Mouse (Mus musculus) kidney, adult 2 months (tissue): ENCODE measurements around the gene Chrnd. TPM values are rescaled to one million over a fixed set of nuclear protein-coding genes. Genes with fewer than 3 reads are reported as not detected.

Experiments used
- DNase-seq: peaks from one replicate; pipeline ENCODE4 v3.0.0; 2021
- H3K27ac ChIP-seq: fragments of 200-500 bp; 2 replicates; pipeline ENCODE4 v1.5.1; 2012; ENCODE audit warnings: low read depth, low read length, control low read depth, inconsistent platforms; ENCODE audit not compliant: insufficient read depth
- H3K27me3 ChIP-seq: fragments of 200-500 bp; replicated peaks from 2 replicates; pipeline ENCODE4 v1.6.1; 2012; ENCODE audit warnings: mild to moderate bottlenecking, moderate library complexity, low read length, inconsistent platforms; ENCODE audit not compliant: control insufficient read depth, insufficient read depth
- H3K36me3 ChIP-seq: fragments of 200-500 bp; 2 replicates; pipeline ENCODE4 v1.6.1; 2012; ENCODE audit warnings: mild to moderate bottlenecking, moderate library complexity, low read length, inconsistent platforms; ENCODE audit not compliant: control insufficient read depth, insufficient read depth
- H3K4me1 ChIP-seq: fragments of 200-500 bp; 2 replicates; pipeline ENCODE4 v1.6.1; 2011; ENCODE audit warnings: low read length; ENCODE audit not compliant: control insufficient read depth, insufficient read depth
- H3K4me3 ChIP-seq: fragments of 200-500 bp; 2 replicates; pipeline ENCODE4 v1.5.1; 2011; ENCODE audit warnings: mild to moderate bottlenecking, low read depth, low read length, control low read depth; ENCODE audit not compliant: insufficient read depth
- CTCF ChIP-seq: fragments of 200-500 bp; conservative IDR thresholded peaks from 2 replicates; pipeline ENCODE4 v1.5.1; 2011; ENCODE audit warnings: low read depth, mild to moderate bottlenecking, control low read depth, low read length, moderate library complexity, mixed read lengths; ENCODE audit not compliant: insufficient read depth, insufficient read length
- POLR2A ChIP-seq: fragments of 200-500 bp; IDR thresholded peaks from one replicate; pipeline ENCODE4 v1.6.1; 2011; ENCODE audit warnings: low read depth, low read length, control low read depth
- WGBS: fragments of 180-500 bp; shearing (Covaris S2); methylation state at CpG from one replicate; pipeline ENCODE4 v1.1.7; 2018; 5-methylcytosine and 5-hydroxymethylcytosine counted together
- polyA plus RNA-seq: library from polyadenylated mRNA; depleted of rRNA; stranded (reverse); fragments of >200 nt; gene quantifications from 2 replicates; pipeline ENCODE4 v1.2.3, GENCODE M21; 2012

Chrnd gene
- polyA plus RNA-seq, 1 experiment = not detected

DNA sequence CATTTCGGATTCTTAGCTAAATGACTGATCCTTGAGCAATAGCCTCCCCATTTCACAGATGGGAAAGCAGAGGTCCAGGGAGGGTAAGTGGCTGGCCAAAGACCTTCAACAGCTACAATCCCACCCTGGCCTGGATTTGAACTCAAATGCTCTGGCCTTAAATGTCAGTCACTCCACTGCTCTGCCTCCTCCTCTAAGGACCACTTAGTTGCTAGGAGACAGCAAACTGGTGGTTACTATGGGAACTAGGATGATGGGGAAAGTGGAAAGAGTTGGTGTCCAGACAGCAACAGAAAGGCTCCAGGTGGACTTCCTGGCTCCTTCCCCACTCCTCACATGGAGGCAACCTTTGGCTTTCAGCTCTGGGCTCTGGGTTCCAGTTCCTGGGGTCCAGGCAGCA is 19.1 kb upstream of the Chrnd start:
- Histone ChIP-seq H3K4me1 (no peaks in the 10 kb centered on the region), H3K27ac (no peak overlapping the region), H3K4me3 (no peak overlapping the region), H3K27me3 (no peaks in the 10 kb centered on the region), H3K36me3 (no peaks in the 10 kb centered on the region)
- 94% methylated on average over 1 of the region's 1 CpGs for WGBS
- no peak for DNase-seq
- TF ChIP-seq POLR2A (no peak), CTCF (no peak)

DNA sequence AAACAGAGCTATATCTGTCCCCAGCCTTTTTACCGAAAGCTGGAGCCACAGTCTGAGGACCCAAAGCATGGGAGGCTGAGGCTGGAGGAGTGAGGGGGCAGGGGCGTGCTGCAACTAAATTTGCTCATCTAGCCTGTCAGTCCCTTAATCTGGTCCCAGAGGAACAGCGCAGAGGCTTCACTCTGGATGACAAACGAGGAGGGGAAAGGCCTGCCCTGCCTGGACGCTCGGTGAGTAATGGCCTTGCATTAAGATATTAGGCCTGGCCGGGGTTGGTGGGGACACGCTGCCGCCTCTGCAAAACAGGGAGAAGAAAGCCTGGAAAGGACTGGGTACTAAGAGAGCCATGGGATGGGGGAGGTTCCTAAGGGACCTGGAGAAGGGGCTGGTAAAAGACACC is 18.1 kb upstream of the Chrnd start:
- Histone ChIP-seq H3K27me3 (no peaks in the 10 kb centered on the region), H3K36me3 (no peaks in the 10 kb centered on the region), H3K4me3 (no peak overlapping the region), H3K27ac (no peak overlapping the region), H3K4me1 (no peaks in the 10 kb centered on the region)
- TF ChIP-seq CTCF = no peak
- TF ChIP-seq POLR2A = no peak
- no peak for DNase-seq
- WGBS = 71% methylated on average over 9 of the region's 9 CpGs

DNA sequence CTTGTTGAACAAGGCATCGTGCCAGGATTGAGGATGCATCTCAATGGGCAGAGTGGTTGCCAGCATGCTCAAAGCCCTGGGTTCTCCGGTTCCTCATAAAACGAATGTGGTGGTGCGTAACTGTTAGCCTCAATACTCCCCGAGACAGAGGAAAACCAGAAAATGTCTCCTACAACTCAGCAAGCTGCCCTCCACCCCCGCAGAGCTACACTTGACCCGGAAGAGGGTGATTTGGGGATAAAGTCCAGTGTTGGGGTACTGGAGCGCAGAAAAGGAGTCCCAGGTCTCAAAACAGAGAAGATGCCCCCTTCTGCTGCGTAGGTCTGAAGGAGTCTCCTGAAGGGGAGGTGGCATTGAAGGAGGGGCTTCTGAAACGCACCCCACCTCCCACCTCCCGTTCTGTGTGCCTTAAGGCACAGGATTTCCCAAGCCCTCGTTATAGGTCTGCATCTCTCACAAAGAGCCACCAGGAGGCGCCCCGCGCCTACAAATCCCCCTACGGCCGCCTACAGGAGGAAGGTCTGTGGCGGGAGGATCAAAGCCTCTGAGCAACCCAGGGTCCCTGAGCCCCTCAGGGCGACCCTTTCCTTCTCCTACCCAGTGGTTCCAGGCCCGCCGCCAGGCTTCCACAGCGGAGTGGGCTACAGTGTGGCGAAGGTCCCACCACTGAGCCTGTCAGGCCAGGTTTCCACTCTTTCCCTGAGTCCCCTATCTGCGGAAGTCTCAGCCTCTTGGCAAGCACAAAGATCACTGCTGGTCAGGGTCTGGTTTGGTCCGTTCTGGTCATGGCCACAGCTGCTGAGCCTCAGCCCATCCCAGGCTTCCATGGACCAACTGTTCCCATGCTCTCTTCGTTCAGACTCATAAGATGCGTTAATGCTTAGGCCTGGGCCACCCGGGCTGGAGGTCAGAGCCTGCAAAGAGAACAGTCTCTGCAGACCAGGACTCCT is 16.1 kb upstream of the Chrnd start:
- WGBS = 21% methylated on average over 28 of the region's 28 CpGs
- DNase-seq = peak; percentile 71
- Histone ChIP-seq H3K27me3 (no peaks in the 10 kb centered on the region), H3K4me3 (0 out of 2 replicates have a peak overlapping the region, but pooled peaks have one; percentile 4), H3K27ac (no peak overlapping the region), H3K4me1 (no peaks in the 10 kb centered on the region), H3K36me3 (no peaks in the 10 kb centered on the region)
- TF ChIP-seq POLR2A = no peak
- TF ChIP-seq CTCF = peak; percentile 64

DNA sequence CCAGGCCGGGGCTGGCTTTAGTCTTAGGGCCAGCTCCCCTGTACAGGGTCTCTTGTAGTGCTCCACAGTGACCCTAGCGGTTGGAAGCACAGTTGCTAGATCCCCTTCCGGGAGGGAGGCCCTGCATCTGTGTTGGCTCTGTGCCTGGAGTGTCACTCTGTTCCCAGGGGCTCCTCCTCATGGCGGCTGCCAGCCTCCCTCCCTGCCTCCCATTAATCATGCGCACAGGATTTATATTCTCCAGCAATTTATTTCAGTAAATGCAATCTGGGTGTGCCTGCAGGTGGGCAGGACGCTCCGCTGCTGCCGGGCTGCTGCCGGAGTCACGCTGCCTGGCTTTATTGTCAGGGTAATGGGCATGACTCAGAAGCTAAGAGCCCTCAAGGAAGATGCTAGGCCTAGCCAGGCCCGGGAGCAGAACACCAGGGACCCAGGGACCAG is 14.5 kb upstream of the Chrnd start:
- H3K36me3 ChIP-seq = no peaks in the 10 kb centered on the region
- TF ChIP-seq POLR2A (no peak), CTCF (no peak; the same call in 1 of the 2 replicates)
- 15% methylated on average over 11 of the region's 11 CpGs for WGBS
- H3K4me3 ChIP-seq = no peak overlapping the region
- no peaks in the 10 kb centered on the region for H3K27me3 ChIP-seq
- no peaks in the 10 kb centered on the region for H3K4me1 ChIP-seq
- H3K27ac ChIP-seq = no peak overlapping the region
- peak; percentile 30 for DNase-seq

DNA sequence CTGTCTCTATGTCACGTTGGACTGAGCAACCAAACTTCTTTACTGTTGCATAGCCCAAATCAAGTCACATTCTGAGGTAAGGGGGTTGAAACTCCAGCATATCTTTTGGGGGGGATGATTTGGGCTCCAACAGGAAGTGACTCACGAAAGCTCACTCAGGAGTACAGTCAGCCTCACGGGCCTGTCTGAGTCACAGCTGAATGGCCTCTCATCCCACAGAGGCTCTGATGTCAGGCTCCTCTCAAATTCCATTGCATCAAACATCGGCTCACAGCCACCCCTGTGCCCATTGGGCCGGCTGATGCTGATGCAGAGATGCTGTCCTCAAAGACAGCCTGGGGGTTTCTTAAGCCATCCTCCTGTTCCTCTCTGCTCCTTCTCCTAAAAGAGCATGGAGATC is 9.5 kb upstream of the Chrnd start:
- WGBS = 22% methylated on average over 5 of the region's 5 CpGs
- Histone ChIP-seq H3K36me3 (no peaks in the 10 kb centered on the region), H3K27me3 (no peaks in the 10 kb centered on the region), H3K4me3 (no peak overlapping the region), H3K4me1 (no peaks in the 10 kb centered on the region), H3K27ac (no peak overlapping the region)
- no peak for TF ChIP-seq POLR2A
- no peak for TF ChIP-seq CTCF
- DNase-seq = no peak

DNA sequence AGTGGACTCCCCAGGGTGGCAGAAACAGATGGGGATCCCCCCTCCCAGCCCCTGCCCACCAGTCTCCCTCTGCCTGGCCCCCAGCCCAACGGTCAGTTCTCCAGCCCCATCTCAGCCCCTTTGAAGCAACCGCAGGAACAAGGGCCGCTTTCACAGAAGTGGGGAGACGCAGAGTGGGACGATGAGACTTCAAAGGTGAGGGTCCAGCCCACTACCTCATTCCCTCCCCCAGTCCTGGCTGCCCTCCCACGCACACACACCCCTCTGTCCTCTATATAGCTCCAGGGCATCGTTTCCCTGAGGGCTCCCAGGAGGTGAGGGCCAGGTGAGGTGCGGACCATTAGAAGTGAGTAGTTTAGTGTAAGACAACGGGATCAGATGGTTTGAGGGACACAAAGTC is 7.4 kb upstream of the Chrnd start, which contains the start of gene Prss56:
TSS of gene Prss56 (plus strand) at position 301 of the 400 bp plus-strand sequence.
- Histone ChIP-seq H3K4me1 (no peaks in the 10 kb centered on the region), H3K27me3 (0 out of 2 replicates have a peak, but pooled peaks cover 1% of the 10 kb centered on the region), H3K27ac (no peak within 1 kb of the TSS), H3K36me3 (no peaks in the 10 kb centered on the region), H3K4me3 (no peak within 1 kb of the TSS)
- TF ChIP-seq POLR2A (no peak), CTCF (no peak)
- WGBS = 39% methylated on average over 9 of the region's 9 CpGs
- no peak for DNase-seq
